Mouse (Mus musculus): ENCODE results near the gene Dock3.
"Not testable (repeated sequence)": the region's sequence is repeated elsewhere in the genome, so short reads cannot be mapped to it uniquely, and the experiment has no call there.

Dock3 gene

GRCm38 (mm10) chr9:107259571-107259970 lies 27.9 kb upstream of the Dock3 start:
- CTCF ChIA-PET: no interaction called here

- CTCF ChIA-PET: no interaction called here
Observed at GRCm38 (mm10) chr9:107255596-107255995, 23.9 kb upstream of the Dock3 start.

- CTCF ChIA-PET: no interaction called here
Observed at GRCm38 (mm10) chr9:107254925-107255324, 23.2 kb upstream of the Dock3 start.

GRCm38 (mm10) chr9:107254476-107254875 lies 22.8 kb upstream of the Dock3 start:
- CTCF ChIA-PET: interaction anchor here (0.6 kb wide), 1 partner anchor 82 kb away, joined by 5 read pairs; no protein-coding TSS in a partner anchor

GRCm38 (mm10) chr9:107252164-107252563 lies 20.5 kb upstream of the Dock3 start:
- CTCF ChIA-PET: no interaction called here

- CTCF ChIA-PET: no interaction called here
Observed at GRCm38 (mm10) chr9:107250416-107251337, 19.0 kb upstream of the Dock3 start.

GRCm38 (mm10) chr9:107249154-107249553 lies 17.4 kb upstream of the Dock3 start:
- CTCF ChIA-PET: no interaction called here

GRCm38 (mm10) chr9:107246170-107246569 lies 14.5 kb upstream of the Dock3 start:
- CTCF ChIA-PET: interaction anchor here (1.8 kb wide), 1 partner anchor 45 kb away, joined by 6 read pairs; no protein-coding TSS in a partner anchor

- CTCF ChIA-PET: interaction anchor here (1.8 kb wide), 1 partner anchor 46 kb away, joined by 6 read pairs; no protein-coding TSS in a partner anchor
Observed at GRCm38 (mm10) chr9:107245311-107245710, 13.6 kb upstream of the Dock3 start.

GRCm38 (mm10) chr9:107236151-107236550 lies 4.4 kb upstream of the Dock3 start:
- CTCF ChIA-PET: no interaction called here

- CTCF ChIA-PET: no interaction called here
Observed at GRCm38 (mm10) chr9:107235261-107235660, 3.6 kb upstream of the Dock3 start.

- CTCF ChIA-PET: no interaction called here
Observed at GRCm38 (mm10) chr9:107232140-107232539, 431 bp upstream of the Dock3 start.

GRCm38 (mm10) chr9:107230991-107231538 lies 644 bp downstream of the Dock3 start:
- CTCF ChIA-PET: no interaction called here

- CTCF ChIA-PET: no interaction called here
Observed at GRCm38 (mm10) chr9:107224597-107224996, 7.1 kb downstream of the Dock3 start.

- CTCF ChIA-PET: not testable (repeated sequence)
Observed at GRCm38 (mm10) chr9:107174831-107175230, 56.9 kb downstream of the Dock3 start.

- CTCF ChIA-PET: no interaction called here
Observed at GRCm38 (mm10) chr9:107165792-107166191, 65.9 kb downstream of the Dock3 start.

GRCm38 (mm10) chr9:107164825-107165224 lies 66.9 kb downstream of the Dock3 start:
- CTCF ChIA-PET: interaction anchor here (0.6 kb wide), 1 partner anchor 190 kb away, joined by 3 read pairs; no protein-coding TSS in a partner anchor

GRCm38 (mm10) chr9:107156388-107156787 lies 75.3 kb downstream of the Dock3 start:
- CTCF ChIA-PET: not testable (repeated sequence)

GRCm38 (mm10) chr9:107112791-107113190 lies 118.9 kb downstream of the Dock3 start:
- CTCF ChIA-PET: no interaction called here

GRCm38 (mm10) chr9:107112056-107112455 lies 119.7 kb downstream of the Dock3 start:
- CTCF ChIA-PET: no interaction called here

GRCm38 (mm10) chr9:107099487-107099886 lies 132.2 kb downstream of the Dock3 start:
- CTCF ChIA-PET: no interaction called here

- CTCF ChIA-PET: not testable (repeated sequence)
Observed at GRCm38 (mm10) chr9:107089451-107089850, 142.3 kb downstream of the Dock3 start.

GRCm38 (mm10) chr9:107087531-107087930 lies 144.2 kb downstream of the Dock3 start:
- CTCF ChIA-PET: no interaction called here

All from spleen, embryonic (tissue).